Mouse (Mus musculus): ENCODE data around the gene Adarb1.

The Adarb1 gene

DNA sequence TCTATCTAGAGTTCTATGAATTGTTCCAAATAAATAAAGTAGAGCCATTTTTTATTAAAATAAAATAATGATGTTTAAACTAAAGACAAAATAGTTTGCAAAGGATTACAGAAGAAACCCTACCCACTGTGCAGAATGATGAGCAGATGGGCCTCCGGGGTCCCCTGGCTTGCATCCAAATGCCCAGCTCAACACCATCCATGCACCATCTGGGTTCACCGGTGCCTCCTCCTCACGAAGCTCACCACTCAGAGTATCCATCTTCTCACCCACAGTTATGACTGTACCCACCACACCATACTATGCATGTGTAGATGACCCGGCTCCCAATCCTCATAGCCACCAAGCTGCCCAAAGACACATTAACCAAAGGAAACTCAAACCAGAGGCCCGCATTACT is 18.1 kb downstream of the Adarb1 start:
- in situ Hi-C loops (cut with MboI; ENCODE audit: low pct_unique_long_range_greater_than_20kb in 1 of 2, low sequenced_read_pairs in 2 of 2, unreplicated experiment in 1 of 2), result no loop called here

DNA sequence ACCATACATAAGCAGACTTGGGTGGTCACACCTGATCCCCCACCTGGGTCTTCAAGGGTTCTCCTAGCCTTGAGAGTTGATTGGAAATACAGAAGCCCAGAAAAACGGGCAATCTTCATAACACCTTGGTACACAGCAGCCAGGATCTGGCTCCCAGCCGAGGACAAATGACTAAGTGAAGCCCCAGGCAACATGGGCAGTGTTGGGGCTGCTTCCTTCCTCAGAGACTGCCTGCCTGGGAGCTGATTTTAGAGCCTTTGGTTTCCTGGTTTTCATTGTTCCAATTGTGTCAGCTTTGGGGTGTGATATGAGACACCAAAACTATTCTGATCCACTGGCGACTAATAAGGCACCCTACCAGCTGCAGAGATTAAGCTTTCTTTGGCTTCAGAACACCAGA is 20.0 kb downstream of the Adarb1 start:
- in situ Hi-C loops (cut with MboI; ENCODE audit: low pct_unique_long_range_greater_than_20kb in 1 of 2, low sequenced_read_pairs in 2 of 2, unreplicated experiment in 1 of 2), result no loop called here

DNA sequence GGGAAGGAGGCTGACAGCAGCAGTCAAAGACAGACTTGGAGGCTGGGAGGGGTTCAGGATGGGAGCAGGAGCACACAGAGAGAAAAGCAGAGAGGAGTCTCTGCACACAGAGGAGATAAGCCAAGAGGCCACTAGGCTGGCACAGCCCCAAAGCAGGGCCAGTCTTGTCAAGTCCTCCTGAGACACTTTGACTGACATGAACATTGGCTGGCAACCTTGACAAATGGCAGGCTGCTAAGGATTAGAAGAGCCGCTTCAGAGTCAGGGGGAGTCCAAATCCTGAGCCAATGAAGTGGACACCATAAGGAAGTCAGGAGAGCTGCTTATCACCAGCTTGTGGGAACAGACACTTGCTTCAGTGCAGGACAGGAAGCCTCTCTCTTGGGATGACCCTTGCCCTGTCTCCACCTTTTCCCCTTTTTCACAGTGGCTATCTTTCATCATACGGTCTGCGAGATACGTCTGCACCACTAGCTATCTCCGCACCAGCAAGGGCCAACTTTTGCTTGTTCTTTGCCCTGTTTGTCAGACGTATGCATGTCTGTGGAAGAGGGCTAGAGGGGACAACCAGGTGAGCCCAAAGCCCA is 20.9 kb downstream of the Adarb1 start:
- in situ Hi-C loops (cut with MboI; ENCODE audit: low pct_unique_long_range_greater_than_20kb in 1 of 2, low sequenced_read_pairs in 2 of 2, unreplicated experiment in 1 of 2), result no loop called here

DNA sequence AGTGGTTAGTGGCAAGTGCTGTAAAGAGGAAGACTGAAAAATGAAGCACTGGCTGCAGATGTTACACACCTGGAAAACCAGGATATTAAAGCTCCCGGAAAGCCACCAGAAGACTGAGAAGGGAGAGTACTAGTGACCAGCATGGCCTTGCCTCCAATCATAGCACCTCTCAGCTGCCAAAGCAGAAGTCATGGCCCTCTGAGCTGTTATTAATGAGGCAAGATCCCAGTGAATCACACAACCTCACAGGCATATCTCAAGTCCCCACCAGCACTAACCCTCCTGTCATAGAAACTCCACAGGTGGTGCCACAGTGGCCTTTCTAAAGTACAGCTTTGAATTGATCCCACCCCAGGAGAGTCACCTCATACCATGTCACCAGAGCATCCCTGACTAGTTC is 22.1 kb downstream of the Adarb1 start:
- in situ Hi-C loops (cut with MboI; ENCODE audit: low pct_unique_long_range_greater_than_20kb in 1 of 2, low sequenced_read_pairs in 2 of 2, unreplicated experiment in 1 of 2), result no loop called here

DNA sequence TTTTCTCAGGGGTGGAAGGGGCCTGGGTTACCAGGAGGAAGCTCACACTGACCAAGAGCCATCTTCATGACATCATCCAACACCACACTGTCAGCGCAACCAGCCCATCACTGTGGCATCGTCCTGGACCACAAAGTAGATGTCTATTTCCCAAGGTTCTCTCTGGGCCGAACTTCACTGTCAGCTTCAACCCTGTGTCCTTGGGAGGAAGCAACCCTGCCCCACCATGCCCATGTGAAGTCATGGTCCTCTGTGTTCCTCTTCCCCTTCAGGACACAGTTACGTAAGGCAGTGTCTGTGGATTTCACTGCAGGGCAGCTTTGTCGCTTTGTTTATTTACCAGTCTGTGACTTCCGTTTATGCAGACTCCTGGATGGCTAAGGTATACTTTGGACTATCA is 27.0 kb downstream of the Adarb1 start:
- in situ Hi-C loops (cut with MboI; ENCODE audit: low pct_unique_long_range_greater_than_20kb in 1 of 2, low sequenced_read_pairs in 2 of 2, unreplicated experiment in 1 of 2), result no loop called here

DNA sequence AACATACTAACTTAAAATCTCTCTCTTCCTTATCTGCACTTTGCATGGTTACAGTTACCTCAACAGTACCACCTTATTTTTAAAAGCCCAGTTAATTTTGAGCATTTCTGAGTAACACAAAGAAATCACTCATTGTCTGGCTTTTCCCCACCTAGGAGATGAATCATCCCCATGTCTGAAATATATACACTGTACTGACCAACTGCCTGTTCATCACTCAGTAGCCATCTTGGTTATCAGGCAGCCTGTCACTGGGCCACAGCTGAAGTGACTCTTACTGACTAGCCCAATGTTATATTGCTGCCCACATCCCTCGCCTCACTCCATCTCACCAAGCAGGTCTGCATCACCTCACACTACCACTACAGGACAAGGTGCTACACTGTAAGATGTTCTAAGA is 30.5 kb downstream of the Adarb1 start:
- in situ Hi-C loops (cut with MboI; ENCODE audit: low pct_unique_long_range_greater_than_20kb in 1 of 2, low sequenced_read_pairs in 2 of 2, unreplicated experiment in 1 of 2), result no loop called here

DNA sequence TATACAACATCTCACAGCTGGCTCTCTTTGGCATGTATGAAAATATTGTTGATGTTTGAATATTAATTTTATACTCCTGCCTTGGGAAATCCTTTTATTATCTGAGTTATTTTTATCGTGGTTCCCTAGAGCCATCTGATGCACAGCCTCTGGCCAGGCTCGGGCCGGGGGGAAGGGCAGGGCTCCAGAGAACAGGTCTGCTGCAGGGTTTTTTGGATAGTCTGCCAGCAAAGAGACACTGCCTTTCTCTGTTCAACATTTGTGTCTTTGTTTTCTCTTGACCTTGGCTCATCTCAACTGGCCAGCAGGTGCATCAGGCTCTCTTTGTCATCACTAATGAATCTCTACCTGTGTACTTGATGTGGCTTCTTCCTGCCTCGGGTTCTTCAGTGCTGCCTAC is 32.3 kb downstream of the Adarb1 start:
- in situ Hi-C loops (cut with MboI; ENCODE audit: low pct_unique_long_range_greater_than_20kb in 1 of 2, low sequenced_read_pairs in 2 of 2, unreplicated experiment in 1 of 2), result no loop called here

DNA sequence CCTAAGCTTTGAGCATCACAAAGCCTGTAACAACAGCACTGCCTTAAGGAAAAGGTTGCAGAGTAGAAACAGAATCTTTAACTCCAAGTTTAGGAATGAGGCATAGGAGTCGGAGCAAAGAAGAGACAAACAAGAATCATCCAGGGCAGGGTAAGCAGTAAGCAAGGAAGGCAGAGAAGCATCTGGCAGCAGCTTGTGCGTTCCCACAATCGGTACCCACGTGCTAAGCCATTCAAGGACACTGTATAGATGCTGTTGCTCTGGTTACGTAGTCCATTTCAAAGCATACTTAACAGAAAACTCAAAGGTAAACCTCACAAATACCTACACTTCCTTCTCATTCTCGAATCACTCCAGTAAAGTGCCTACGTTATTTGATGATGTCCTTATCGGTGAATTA is 35.0 kb downstream of the Adarb1 start:
- in situ Hi-C loops (cut with MboI; ENCODE audit: low pct_unique_long_range_greater_than_20kb in 1 of 2, low sequenced_read_pairs in 2 of 2, unreplicated experiment in 1 of 2), result no loop called here

DNA sequence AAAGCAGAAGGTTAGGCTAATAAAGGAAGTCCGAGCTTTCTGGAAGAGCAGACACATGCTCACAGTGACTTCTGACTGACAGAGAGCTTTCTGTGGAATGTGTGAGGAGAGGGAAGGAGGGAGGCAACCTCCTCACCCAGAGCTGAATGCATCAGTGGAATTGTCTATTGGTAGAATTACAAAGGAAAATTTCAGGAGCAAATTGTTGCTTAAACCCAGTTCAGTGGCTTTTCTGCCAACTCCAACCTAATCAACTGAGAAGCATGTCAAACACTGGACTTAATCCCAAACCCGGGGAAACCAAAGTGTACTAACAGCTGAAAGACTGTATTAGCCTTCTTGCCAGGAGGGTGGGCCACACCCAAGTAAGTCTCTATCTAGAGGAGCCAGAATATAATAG is 36.9 kb downstream of the Adarb1 start:
- in situ Hi-C loops (cut with MboI; ENCODE audit: low pct_unique_long_range_greater_than_20kb in 1 of 2, low sequenced_read_pairs in 2 of 2, unreplicated experiment in 1 of 2), result no loop called here

DNA sequence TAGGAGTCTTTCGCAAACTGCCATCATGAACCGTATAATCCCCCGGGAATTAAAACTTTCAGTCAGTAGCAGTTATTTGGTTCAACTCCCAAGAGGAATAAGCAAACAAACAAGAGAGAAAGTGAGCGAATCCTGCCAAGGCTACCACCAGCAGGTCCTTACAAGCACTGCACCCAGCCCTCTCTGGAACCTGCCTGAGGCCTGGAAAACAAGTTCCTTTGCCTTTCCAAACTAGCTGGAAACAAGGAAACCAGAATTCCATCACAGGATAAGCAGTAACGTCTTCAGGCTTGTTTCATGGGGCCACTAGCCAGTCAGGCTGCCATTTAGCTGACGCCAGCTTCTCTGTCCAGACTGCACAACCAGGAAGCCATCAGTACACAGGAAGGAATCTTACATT is 37.4 kb downstream of the Adarb1 start:
- in situ Hi-C loops (cut with MboI; ENCODE audit: low pct_unique_long_range_greater_than_20kb in 1 of 2, low sequenced_read_pairs in 2 of 2, unreplicated experiment in 1 of 2), result no loop called here

DNA sequence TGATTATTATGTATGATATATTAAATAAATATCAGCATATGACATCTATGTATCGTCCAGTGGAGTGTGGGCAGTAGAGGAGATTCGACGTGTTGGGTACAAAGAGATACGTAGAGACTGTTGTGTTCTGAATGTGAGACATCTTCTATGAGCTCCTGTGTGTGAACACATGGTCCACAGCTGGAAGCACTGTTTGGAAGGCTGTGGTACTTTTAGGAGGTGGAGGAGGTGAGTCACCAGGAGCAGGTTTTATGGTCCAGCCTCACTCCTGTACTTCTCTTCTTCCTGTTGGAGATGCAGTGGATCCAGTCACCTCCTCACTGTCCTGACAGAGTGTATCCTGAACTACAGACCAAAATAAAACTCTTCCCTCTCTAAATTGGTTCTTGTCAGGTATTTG is 38.9 kb downstream of the Adarb1 start:
- in situ Hi-C loops (cut with MboI; ENCODE audit: low pct_unique_long_range_greater_than_20kb in 1 of 2, low sequenced_read_pairs in 2 of 2, unreplicated experiment in 1 of 2), result no loop called here

DNA sequence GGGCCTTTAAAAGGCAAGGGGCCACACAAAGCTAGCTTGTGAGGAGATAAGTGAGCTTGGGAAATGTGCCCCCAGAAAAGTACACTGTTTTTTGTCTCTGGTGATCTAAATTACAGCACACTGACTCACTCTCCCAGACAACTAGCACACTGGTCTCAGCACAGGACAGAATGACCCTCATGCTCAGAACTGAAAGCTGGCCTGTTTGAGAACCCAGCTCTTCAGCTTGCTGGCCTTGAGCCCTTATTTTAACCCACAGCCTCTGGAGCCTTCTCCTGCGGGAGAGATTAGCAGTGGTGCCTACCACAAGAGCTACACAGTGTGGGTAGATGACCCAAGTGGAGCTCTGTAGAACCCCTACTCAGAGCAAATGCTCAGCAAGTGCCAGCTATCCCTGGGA is 42.0 kb downstream of the Adarb1 start:
- in situ Hi-C loops (cut with MboI; ENCODE audit: low pct_unique_long_range_greater_than_20kb in 1 of 2, low sequenced_read_pairs in 2 of 2, unreplicated experiment in 1 of 2), result no loop called here

DNA sequence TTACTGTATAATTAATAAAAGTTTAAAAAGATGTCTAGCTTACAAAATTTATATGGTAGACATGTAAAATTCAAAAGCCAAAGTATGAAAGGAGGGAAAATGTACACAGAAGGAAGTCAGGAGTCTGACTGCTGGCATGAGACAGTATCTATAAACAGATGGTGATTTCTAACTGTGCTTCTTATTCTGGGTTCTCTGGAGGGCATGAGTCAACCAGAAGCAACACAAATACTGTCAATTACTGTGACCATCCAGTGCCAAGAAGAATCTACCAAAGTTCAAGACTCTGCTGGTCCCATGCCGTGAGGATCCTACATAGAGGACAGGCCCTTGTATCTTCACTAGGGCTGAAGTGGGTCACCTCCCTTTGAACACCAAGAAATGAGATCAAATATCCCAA is 43.1 kb downstream of the Adarb1 start:
- in situ Hi-C loops (cut with MboI; ENCODE audit: low pct_unique_long_range_greater_than_20kb in 1 of 2, low sequenced_read_pairs in 2 of 2, unreplicated experiment in 1 of 2), result no loop called here

DNA sequence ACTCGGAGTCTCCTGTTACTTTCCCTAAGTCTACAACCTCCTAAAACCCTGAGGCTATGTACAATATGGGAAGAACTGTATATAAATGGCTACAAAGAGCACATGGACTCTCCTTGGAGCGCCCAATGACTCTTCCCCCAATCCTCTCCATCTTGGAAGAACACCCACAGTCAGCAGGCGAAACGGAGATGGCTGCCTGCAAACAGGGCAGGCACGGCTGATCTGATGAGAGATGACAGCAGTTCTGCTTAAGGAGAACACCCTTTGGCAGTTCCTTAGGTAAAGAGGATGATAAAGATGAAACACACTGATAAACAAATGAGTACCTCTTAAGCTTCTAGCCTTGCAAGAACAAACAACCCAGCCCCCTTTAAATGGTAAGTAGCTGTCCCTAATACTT is 43.7 kb downstream of the Adarb1 start:
- in situ Hi-C loops (cut with MboI; ENCODE audit: low pct_unique_long_range_greater_than_20kb in 1 of 2, low sequenced_read_pairs in 2 of 2, unreplicated experiment in 1 of 2), result no loop called here

DNA sequence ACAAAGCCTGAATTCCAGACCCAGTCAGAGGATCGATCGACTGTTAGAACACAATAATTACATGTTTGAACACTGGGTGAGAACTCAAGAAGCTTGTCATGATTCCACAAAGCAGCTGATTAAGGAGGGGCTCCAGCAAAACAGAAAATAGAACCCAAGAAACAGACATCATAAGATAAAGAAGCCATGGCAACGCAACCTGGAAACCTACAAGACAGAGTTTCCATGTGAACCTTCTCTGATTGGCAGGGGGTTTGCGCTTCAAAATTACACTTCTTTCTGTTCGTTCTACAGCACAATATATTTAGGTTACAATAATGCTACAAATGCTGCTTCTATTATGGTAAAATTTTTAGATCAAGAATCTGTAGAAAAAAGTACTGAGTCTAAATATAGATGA is 47.9 kb downstream of the Adarb1 start:
- in situ Hi-C loops (cut with MboI; ENCODE audit: low pct_unique_long_range_greater_than_20kb in 1 of 2, low sequenced_read_pairs in 2 of 2, unreplicated experiment in 1 of 2), result no loop called here

DNA sequence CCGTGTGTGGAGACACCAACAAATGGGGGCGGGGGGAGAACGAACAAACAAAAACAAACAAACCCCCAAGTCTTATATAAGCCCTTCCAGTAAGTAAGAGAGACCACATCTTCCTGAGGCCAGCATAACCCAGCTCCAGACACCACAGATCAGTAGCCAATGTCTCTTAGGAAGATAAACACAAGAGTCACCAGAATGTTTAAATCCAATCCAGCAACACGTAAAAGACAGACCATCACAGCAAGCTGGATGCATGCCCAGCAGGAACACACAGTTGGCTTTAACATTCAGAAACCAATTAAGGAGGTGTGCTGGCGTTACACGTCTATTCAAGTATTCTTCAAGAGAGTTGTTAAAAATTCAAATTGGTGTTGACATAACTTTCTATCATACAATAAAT is 50.1 kb downstream of the Adarb1 start:
- in situ Hi-C loops (cut with MboI; ENCODE audit: low pct_unique_long_range_greater_than_20kb in 1 of 2, low sequenced_read_pairs in 2 of 2, unreplicated experiment in 1 of 2), result no loop called here

DNA sequence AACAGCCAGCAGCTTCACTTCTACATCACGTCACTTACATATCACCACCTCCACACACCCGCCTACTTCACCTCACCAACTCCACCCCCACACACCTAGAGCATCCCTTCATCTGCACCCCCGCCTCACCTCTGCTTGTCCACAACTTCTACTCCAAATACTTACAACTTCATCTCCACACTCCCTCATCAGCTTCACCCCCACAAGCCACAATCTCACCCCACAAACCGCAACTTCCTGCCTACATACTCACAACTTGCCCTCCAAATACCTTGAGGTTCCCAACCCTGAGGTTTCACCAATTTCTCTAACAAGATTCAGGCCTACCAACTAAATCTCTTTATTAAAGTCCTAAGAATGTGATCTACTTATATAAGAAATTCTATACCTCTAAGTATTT is 51.1 kb downstream of the Adarb1 start:
- in situ Hi-C loops (cut with MboI; ENCODE audit: low pct_unique_long_range_greater_than_20kb in 1 of 2, low sequenced_read_pairs in 2 of 2, unreplicated experiment in 1 of 2), result no loop called here

DNA sequence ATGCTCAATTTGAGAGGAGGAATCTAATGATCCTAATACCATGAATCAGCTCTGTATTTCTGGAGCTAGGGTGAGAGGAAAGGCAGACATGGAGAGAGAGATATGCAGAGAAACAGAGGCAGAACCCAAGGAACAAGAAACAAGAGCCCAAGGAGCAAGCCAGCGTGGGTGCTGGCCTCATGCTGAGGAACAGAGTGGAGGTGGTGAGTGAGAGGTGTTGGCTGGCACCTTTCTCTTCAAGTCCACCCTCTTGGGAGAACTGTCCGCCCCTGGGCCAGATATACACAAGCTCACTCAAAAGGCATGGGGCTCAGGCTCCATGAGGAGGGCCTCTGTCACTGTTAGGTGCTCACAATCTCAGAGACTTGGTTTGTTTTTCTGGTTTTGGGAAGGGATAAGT is 52.9 kb downstream of the Adarb1 start:
- in situ Hi-C loops (cut with MboI; ENCODE audit: low pct_unique_long_range_greater_than_20kb in 1 of 2, low sequenced_read_pairs in 2 of 2, unreplicated experiment in 1 of 2), result no loop called here

DNA sequence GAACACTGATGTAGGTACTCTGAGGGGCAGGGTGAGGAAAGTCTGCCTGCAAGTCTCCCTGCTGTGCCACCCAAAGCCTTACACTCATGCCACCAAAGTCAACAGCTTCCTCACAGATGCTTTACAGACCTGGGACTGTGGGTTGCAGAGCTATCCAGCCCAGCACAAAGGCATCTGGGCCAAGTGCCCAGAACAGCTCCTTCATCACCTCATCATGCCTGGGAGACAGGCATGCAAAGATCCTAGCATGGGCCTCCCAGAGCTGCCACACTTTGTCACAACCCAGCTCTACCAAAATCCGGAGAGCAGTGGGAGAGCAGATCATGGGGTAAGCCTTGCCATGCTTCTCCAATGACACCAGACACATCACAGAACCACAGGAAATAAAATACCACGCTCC is 57.6 kb downstream of the Adarb1 start:
- in situ Hi-C loops (cut with MboI; ENCODE audit: low pct_unique_long_range_greater_than_20kb in 1 of 2, low sequenced_read_pairs in 2 of 2, unreplicated experiment in 1 of 2), result no loop called here

DNA sequence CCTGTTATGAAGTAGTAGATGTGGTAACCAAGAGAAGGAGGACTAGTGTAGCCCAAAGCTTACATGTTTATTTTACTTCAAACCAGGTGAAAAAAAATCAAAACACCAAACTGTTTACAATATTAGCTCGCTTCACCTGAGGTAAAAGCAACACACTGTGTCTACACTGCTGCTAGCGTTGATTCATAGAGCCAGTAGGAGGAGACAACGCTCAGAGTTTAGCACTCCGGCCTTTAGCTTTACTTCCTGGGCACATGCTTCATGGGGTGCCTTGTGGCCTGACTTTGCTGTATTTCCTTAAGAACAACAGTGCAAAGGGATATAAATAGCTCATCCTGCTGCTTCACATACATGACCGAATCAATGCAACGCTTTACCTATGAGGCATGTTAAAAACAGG is 60.1 kb downstream of the Adarb1 start:
- in situ Hi-C loops (cut with MboI; ENCODE audit: low pct_unique_long_range_greater_than_20kb in 1 of 2, low sequenced_read_pairs in 2 of 2, unreplicated experiment in 1 of 2), result no loop called here

DNA sequence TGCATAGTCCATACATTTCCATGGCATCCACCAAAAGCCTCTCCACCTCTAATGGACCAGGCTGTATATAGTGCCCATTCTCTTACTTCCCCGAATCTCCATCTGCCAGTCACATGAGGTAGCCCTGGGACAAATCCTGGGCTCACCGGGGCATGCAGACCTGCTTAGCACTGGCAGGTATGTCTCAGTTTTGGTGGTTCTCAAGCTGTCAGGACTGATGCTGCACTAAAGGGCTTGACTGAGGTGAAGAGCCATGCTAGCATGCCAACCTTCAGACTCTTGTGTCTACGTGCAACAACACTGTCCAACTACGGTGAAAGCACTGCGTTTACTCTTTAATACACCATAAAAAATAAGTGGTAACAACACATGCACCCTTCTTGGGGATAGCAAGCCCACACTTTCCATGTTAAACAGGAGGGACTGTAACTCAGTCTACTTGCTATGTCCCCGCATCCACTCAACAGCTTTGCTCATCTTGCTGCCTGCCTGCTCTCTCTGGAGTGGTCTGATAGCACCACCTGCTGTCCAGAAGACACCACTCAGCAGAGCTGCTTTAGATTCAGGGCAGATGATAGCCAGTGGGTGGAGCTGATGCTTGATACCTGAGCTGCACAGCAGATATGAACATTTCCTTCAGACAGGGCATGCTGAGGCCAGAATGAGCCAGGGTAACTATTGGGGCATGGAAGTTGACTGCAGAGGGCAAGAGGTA is 64.9 kb downstream of the Adarb1 start:
- in situ Hi-C loops (cut with MboI; ENCODE audit: low pct_unique_long_range_greater_than_20kb in 1 of 2, low sequenced_read_pairs in 2 of 2, unreplicated experiment in 1 of 2), result no loop called here

Data from mouse embryonic stem cell (cell line).